Mouse (Mus musculus) heart, embryonic 15.5 days (tissue): Measurements from ENCODE around the gene Pcgf5. TPM values are rescaled to one million over a fixed set of nuclear protein-coding genes. Genes with fewer than 3 reads are reported as not detected.
A peak's percentile ranks its signal among the peaks of the same experiment; 100 is the strongest.
"Not testable (repeated sequence)": the region's sequence is repeated elsewhere in the genome, so short reads cannot be mapped to it uniquely, and the experiment has no call there.

Source experiments
- ATAC-seq: fragments of 200-750 bp; cut with Nextera tagmentation; replicated peaks from 2 replicates; pipeline ENCODE4 v1.8.0; 2017; ENCODE audit warnings: low read depth, moderate TSS enrichment; ENCODE audit not compliant: insufficient number of reproducible peaks, insufficient read depth, low FRiP score
- H3K27ac ChIP-seq: fragments of 300-500 bp; sonication (generic); 2 replicates; pipeline ENCODE4 v1.5.1; 2015; ENCODE audit warnings: mild to moderate bottlenecking, inconsistent platforms
- H3K27me3 ChIP-seq: fragments of 300-500 bp; sonication (generic); 2 replicates; pipeline ENCODE4 v1.6.1; 2015; ENCODE audit warnings: inconsistent platforms
- H3K36me3 ChIP-seq: fragments of 300-500 bp; sonication (generic); 2 replicates; pipeline ENCODE4 v1.6.1; 2015; ENCODE audit warnings: mild to moderate bottlenecking, inconsistent platforms
- H3K4me1 ChIP-seq: fragments of 300-500 bp; sonication (generic); replicated peaks from 2 replicates; pipeline ENCODE4 v1.6.1; 2015; ENCODE audit warnings: inconsistent platforms
- H3K4me2 ChIP-seq: fragments of 300-500 bp; sonication (generic); 2 replicates; pipeline ENCODE4 v1.6.1; 2015; ENCODE audit warnings: inconsistent platforms, mild to moderate bottlenecking, moderate library complexity
- H3K4me3 ChIP-seq: fragments of 300-500 bp; sonication (generic); 2 replicates; pipeline ENCODE4 v1.5.1; 2015; ENCODE audit warnings: mild to moderate bottlenecking, inconsistent platforms
- H3K9ac ChIP-seq: fragments of 300-500 bp; sonication (generic); 2 replicates; pipeline ENCODE4 v1.6.1; 2015; ENCODE audit warnings: mild to moderate bottlenecking, inconsistent platforms
- H3K9me3 ChIP-seq: fragments of 300-500 bp; sonication (generic); replicated peaks from 2 replicates; pipeline ENCODE4 v1.6.1; 2016; ENCODE audit warnings: inconsistent platforms
- WGBS: fragments of 180-500 bp; shearing (Covaris S2); methylation state at CpG from one replicate; pipeline ENCODE4 v1.1.7; 2015; ENCODE audit warnings: mixed read lengths; 5-methylcytosine and 5-hydroxymethylcytosine counted together
- polyA plus RNA-seq: library from polyadenylated mRNA; unstranded; fragments of >200 nt; fragmentation: Nextera tagmentation; extraction: Ambion mirVana; gene quantifications from 2 replicates; pipeline ENCODE4 v1.2.1, GENCODE M21; 2015

Gene Pcgf5
- polyA plus RNA-seq, 1 experiment from 2014 or later: 55.4 TPM

- Histone ChIP-seq H3K9me3 (no peaks in the 10 kb centered on the region), H3K4me1 (peaks cover 11% of the 10 kb centered on the region; the same call in 1 of the 2 replicates), H3K4me3 (no peak overlapping the region), H3K9ac (no peak overlapping the region), H3K27ac (no peak overlapping the region), H3K27me3 (no peaks in the 10 kb centered on the region), H3K4me2 (no peak overlapping the region), H3K36me3 (no peaks in the 10 kb centered on the region)
- WGBS: 42% methylated on average over 3 of the region's 3 CpGs
- ATAC-seq: no peak
These were observed 85.1 kb downstream of the Pcgf5 start for GRCm38 (mm10) chr19:36433161-36433560.

GRCm38 (mm10) chr19:36439894-36440714, 92.0 kb downstream of the Pcgf5 start:
- peaks cover under 1% of the 10 kb centered on the region; the same call in 1 of the 2 replicates for H3K36me3 ChIP-seq
- H3K4me1 ChIP-seq: peaks cover 4% of the 10 kb centered on the region; the same call in 1 of the 2 replicates
- H3K9me3 ChIP-seq: no peaks in the 10 kb centered on the region
- H3K4me2 ChIP-seq: no peak overlapping the region
- 47% methylated on average over 9 of the region's 9 CpGs for WGBS
- no peak overlapping the region for H3K9ac ChIP-seq
- no peak overlapping the region for H3K27ac ChIP-seq
- ATAC-seq: no peak
- H3K27me3 ChIP-seq: no peaks in the 10 kb centered on the region
- H3K4me3 ChIP-seq: no peak overlapping the region

- no peak overlapping the region for H3K9ac ChIP-seq
- no peaks in the 10 kb centered on the region for H3K9me3 ChIP-seq
- H3K4me2 ChIP-seq: no peak overlapping the region
- H3K27me3 ChIP-seq: no peaks in the 10 kb centered on the region
- no peak overlapping the region for H3K4me3 ChIP-seq
- 50% methylated on average over 3 of the region's 3 CpGs for WGBS
- H3K4me1 ChIP-seq: peaks cover 4% of the 10 kb centered on the region; the same call in 1 of the 2 replicates
- H3K36me3 ChIP-seq: peaks cover under 1% of the 10 kb centered on the region; the same call in 1 of the 2 replicates
- no peak overlapping the region for H3K27ac ChIP-seq
- no peak for ATAC-seq
These were observed 103.0 kb downstream of the Pcgf5 start for GRCm38 (mm10) chr19:36450997-36451608.

GRCm38 (mm10) chr19:36451731-36452130, 103.6 kb downstream of the Pcgf5 start:
- WGBS: 27% methylated on average over 5 of the region's 5 CpGs
- no peak overlapping the region for H3K4me3 ChIP-seq
- H3K9ac ChIP-seq: no peak overlapping the region
- H3K4me1 ChIP-seq: peaks cover 4% of the 10 kb centered on the region; the same call in 1 of the 2 replicates
- H3K9me3 ChIP-seq: no peaks in the 10 kb centered on the region
- ATAC-seq: no peak
- H3K4me2 ChIP-seq: no peak overlapping the region
- H3K36me3 ChIP-seq: peaks cover 5% of the 10 kb centered on the region; the same call in 1 of the 2 replicates
- no peaks in the 10 kb centered on the region for H3K27me3 ChIP-seq
- H3K27ac ChIP-seq: no peak overlapping the region

- 43% methylated on average over 3 of the region's 3 CpGs for WGBS
- H3K9ac ChIP-seq, H3K4me2 ChIP-seq: not testable (repeated sequence)
These were observed 104.1 kb downstream of the Pcgf5 start for GRCm38 (mm10) chr19:36452210-36452609.

GRCm38 (mm10) chr19:36453451-36453850, 105.3 kb downstream of the Pcgf5 start:
- Histone ChIP-seq H3K4me1 (peaks cover 4% of the 10 kb centered on the region; the same call in 1 of the 2 replicates), H3K27me3 (no peaks in the 10 kb centered on the region), H3K4me2 (no peak overlapping the region), H3K9ac (no peak overlapping the region), H3K4me3 (no peak overlapping the region), H3K27ac (no peak overlapping the region), H3K36me3 (peaks cover 5% of the 10 kb centered on the region; the same call in 1 of the 2 replicates), H3K9me3 (no peaks in the 10 kb centered on the region)
- 87% methylated on average over 4 of the region's 4 CpGs for WGBS
- no peak for ATAC-seq

More at GRCm38 (mm10) chr19:36452210-36452609, 104.1 kb downstream of the Pcgf5 start:
- not testable (repeated sequence) for H3K4me3 ChIP-seq, H3K36me3 ChIP-seq, H3K27ac ChIP-seq, H3K4me1 ChIP-seq, H3K27me3 ChIP-seq, H3K9me3 ChIP-seq, ATAC-seq

- no peak overlapping the region for H3K9ac ChIP-seq
- H3K4me1 ChIP-seq: 0 out of 2 replicates have a peak, but pooled peaks cover 3% of the 10 kb centered on the region
- H3K36me3 ChIP-seq: no peaks in the 10 kb centered on the region
- no peak overlapping the region for H3K4me3 ChIP-seq
- H3K4me2 ChIP-seq: no peak overlapping the region
- 14% methylated on average over 6 of the region's 6 CpGs for WGBS
- no peak overlapping the region for H3K27ac ChIP-seq
- H3K9me3 ChIP-seq: no peaks in the 10 kb centered on the region
- no peaks in the 10 kb centered on the region for H3K27me3 ChIP-seq
- ATAC-seq: no peak
These were observed 122.0 kb downstream of the Pcgf5 start for GRCm38 (mm10) chr19:36470106-36470505.

GRCm38 (mm10) chr19:36471325-36471724, 123.2 kb downstream of the Pcgf5 start:
- Histone ChIP-seq H3K9ac (no peak overlapping the region), H3K27me3 (no peaks in the 10 kb centered on the region), H3K4me3 (no peak overlapping the region), H3K36me3 (no peaks in the 10 kb centered on the region), H3K4me1 (0 out of 2 replicates have a peak, but pooled peaks cover 3% of the 10 kb centered on the region), H3K4me2 (no peak overlapping the region), H3K9me3 (no peaks in the 10 kb centered on the region), H3K27ac (no peak overlapping the region)
- 87% methylated on average over 3 of the region's 3 CpGs for WGBS
- ATAC-seq: no peak

- H3K4me3 ChIP-seq: no peak overlapping the region
- no peaks in the 10 kb centered on the region for H3K27me3 ChIP-seq
- no peaks in the 10 kb centered on the region for H3K36me3 ChIP-seq
- no peak for ATAC-seq
- no peaks in the 10 kb centered on the region for H3K9me3 ChIP-seq
- 0 out of 2 replicates have a peak, but pooled peaks cover 4% of the 10 kb centered on the region for H3K4me1 ChIP-seq
- no peak overlapping the region for H3K4me2 ChIP-seq
- no peak overlapping the region for H3K27ac ChIP-seq
- H3K9ac ChIP-seq: no peak overlapping the region
- WGBS: 89% methylated on average over 4 of the region's 4 CpGs
These were observed 128.5 kb downstream of the Pcgf5 start for GRCm38 (mm10) chr19:36476596-36476995.

- ATAC-seq: no peak
- no peaks in the 10 kb centered on the region for H3K36me3 ChIP-seq
- H3K9ac ChIP-seq: no peak overlapping the region
- WGBS: 36% methylated on average over 9 of the region's 9 CpGs
- no peak overlapping the region for H3K27ac ChIP-seq
- no peak overlapping the region for H3K4me3 ChIP-seq
- H3K4me1 ChIP-seq: 0 out of 2 replicates have a peak, but pooled peaks cover 4% of the 10 kb centered on the region
- H3K9me3 ChIP-seq: no peaks in the 10 kb centered on the region
- H3K4me2 ChIP-seq: peak overlapping the region; percentile 24
- H3K27me3 ChIP-seq: no peaks in the 10 kb centered on the region
These were observed 129.0 kb downstream of the Pcgf5 start for GRCm38 (mm10) chr19:36477151-36477550.

- Histone ChIP-seq H3K9me3 (no peaks in the 10 kb centered on the region), H3K4me3 (no peak overlapping the region), H3K4me1 (0 out of 2 replicates have a peak, but pooled peaks cover 4% of the 10 kb centered on the region), H3K36me3 (no peaks in the 10 kb centered on the region), H3K27me3 (no peaks in the 10 kb centered on the region), H3K27ac (no peak overlapping the region), H3K9ac (no peak overlapping the region), H3K4me2 (peak overlapping the region; percentile 24)
- no peak for ATAC-seq
- 46% methylated on average over 5 of the region's 5 CpGs for WGBS
These were observed 129.6 kb downstream of the Pcgf5 start for GRCm38 (mm10) chr19:36477684-36478083.
